13 mouse cellular contexts compared by ENCODE assay signal in genomic region chr4:34966336-34966957, GRCm38 (mm10).
DNase-seq lines count a peak whose midpoint lies in the region; ATAC-seq and TF ChIP-seq lines count a peak whose summit lies in the region.
"Had no signal": no experiment of that assay in that cellular context is flagged by ENCODE, and none has a peak within 500 bp of the region (broad histone marks: within the 10 kb centered on the region; RNA-seq: fewer than 3 reads in every experiment).

No protein-coding gene starts in this region.

- TF ChIP-seq CTCF in layer of hippocampus, adult 2 months (conservative IDR thresholded peaks at IDR 0.05) = no peak; the same call in 1 of the 2 replicates

- DNase-seq in adrenal gland, adult (ENCODE audit: inconsistent age in 2 of 2, low spot score in 1 of 2) = peak; percentile 86 to 93
- no peak for DNase-seq in adrenal gland, postnatal 4 days (ENCODE audit: low spot score in 2 of 2)
- DNase-seq in layer of hippocampus, adult 2 months (ENCODE audit: low spot score in 2 of 2) = peak; percentile 32 to 39
- DNase-seq in layer of hippocampus, postnatal 10 days (ENCODE audit: low spot score in 2 of 2) = no peak
- DNase-seq in lung, postnatal 14 days = peak; percentile 21
- no peak for DNase-seq in spleen, adult 18-20 months
- DNase-seq in retina, embryonic 14.5 days (ENCODE audit: low spot score) = no peak
- DNase-seq: embryo, embryonic 11 days had no signal

- H3K27ac ChIP-seq in layer of hippocampus, adult 2 months = no peak overlapping the region
- H3K27ac ChIP-seq: kidney, postnatal 0 days; liver, embryonic 12.5 days; midbrain, embryonic 15.5 days had no signal

- no peak overlapping the region for H3K4me3 ChIP-seq in layer of hippocampus, adult 2 months
- H3K4me3 ChIP-seq: liver, embryonic 12.5 days; midbrain, embryonic 15.5 days had no signal

- ATAC-seq in frontal cortex, adult (ENCODE audit: low TSS enrichment) = peak; percentile 83
- ATAC-seq: forebrain, embryonic 14.5 days; liver, embryonic 12.5 days; midbrain, embryonic 15.5 days had no signal

Comparison
In these comparisons a context has a peak if more than half of its experiments do, and no peak if none do; other contexts are left out.
1. DNase-seq: peak in adrenal gland, adult (2 of 2), layer of hippocampus, adult 2 months (2 of 2) and lung, postnatal 14 days (single experiment); none in adrenal gland, postnatal 4 days (0 of 2), layer of hippocampus, postnatal 10 days (0 of 2), spleen, adult 18-20 months (0 of 2) and retina, embryonic 14.5 days (single experiment).